Mouse (Mus musculus) bone marrow, adult 2 months (tissue): ENCODE results near the gene Malsu1.

Source experiments
- CTCF ChIP-seq: fragments of 200-500 bp; IDR thresholded peaks from 2 replicates; pipeline ENCODE4 v1.5.1; 2011; ENCODE audit warnings: low read length, control low read depth; ENCODE audit not compliant: control insufficient read depth, insufficient read depth
- POLR2A ChIP-seq: fragments of 200-500 bp; IDR thresholded peaks from 2 replicates; pipeline ENCODE4 v1.6.1; 2011; ENCODE audit warnings: low read depth, mild to moderate bottlenecking, control low read depth, low read length, borderline replicate concordance; ENCODE audit not compliant: control insufficient read depth

DNA sequence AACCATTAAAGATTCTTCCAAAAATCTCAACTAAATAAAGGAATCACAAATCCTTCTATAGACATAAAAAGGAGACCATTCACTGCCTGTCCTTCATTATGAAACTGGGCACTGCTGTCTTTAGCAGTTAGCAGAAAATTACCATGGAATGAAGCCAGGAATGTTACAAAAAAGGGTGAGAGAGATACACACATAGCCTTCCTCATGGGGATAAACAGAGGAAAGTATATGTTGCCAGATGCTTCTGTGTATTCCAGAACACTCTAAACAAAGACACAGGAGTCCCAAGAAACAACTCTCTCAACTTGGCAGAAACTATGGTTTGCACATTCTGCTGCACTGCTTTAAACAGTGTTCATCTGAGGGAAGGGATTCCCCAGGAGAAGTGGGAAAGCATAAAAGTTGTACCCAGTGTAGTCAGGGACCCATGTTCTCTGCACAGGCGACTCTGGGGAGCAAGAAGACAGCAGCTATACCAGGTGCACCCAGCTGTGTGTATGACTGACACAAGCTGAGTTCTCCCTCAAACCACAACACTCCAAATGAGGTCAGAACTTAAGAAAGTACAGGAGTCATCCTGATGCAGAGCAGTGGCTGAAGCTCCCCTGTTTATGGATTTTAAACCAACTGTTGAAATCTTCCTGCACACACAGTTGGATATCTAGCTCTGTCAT, 46.0 kb downstream of the Malsu1 start:
- no peak for TF ChIP-seq CTCF
- no peak for TF ChIP-seq POLR2A
